Comparison of ENCODE assay signal across 14 mouse cellular contexts in genomic region chr8:70767503-70767902, GRCm38 (mm10). TPM values are rescaled to one million over a fixed set of nuclear protein-coding genes. Genes with fewer than 3 reads are reported as not detected.
DNase-seq lines count a peak whose midpoint lies in the region; ATAC-seq and TF ChIP-seq lines count a peak whose summit lies in the region.
"Had no signal": no experiment of that assay in that cellular context is flagged by ENCODE, and none has a peak within 500 bp of the region (broad histone marks: within the 10 kb centered on the region; RNA-seq: fewer than 3 reads in every experiment).

No protein-coding gene starts in this region.

- no peak overlapping the region for H3K4me2 ChIP-seq in kidney, embryonic 15.5 days
- no peak overlapping the region for H3K4me2 ChIP-seq in liver, embryonic 16.5 days (ENCODE audit: low read depth, low read length)

- no peaks in the 10 kb centered on the region for H3K9me3 ChIP-seq in kidney, embryonic 15.5 days (replicated peaks)
- no peaks in the 10 kb centered on the region for H3K9me3 ChIP-seq in E14TG2a.4 (ENCODE audit: low read length)
- no peaks in the 10 kb centered on the region for H3K9me3 ChIP-seq in liver, embryonic 16.5 days (replicated peaks; ENCODE audit: control insufficient read depth, low read length)
- H3K9me3 ChIP-seq: forebrain, embryonic 10.5 days; hindbrain, embryonic 10.5 days; limb, embryonic 13.5 days had no signal

- no peak overlapping the region for H3K4me3 ChIP-seq in kidney, embryonic 15.5 days (replicated peaks)
- 0 out of 2 replicates have a peak overlapping the region, but pooled peaks have one; percentile 44 for H3K4me3 ChIP-seq in E14TG2a.4 (replicated peaks; ENCODE audit: low read length)
- no peak overlapping the region for H3K4me3 ChIP-seq in liver, embryonic 16.5 days (ENCODE audit: low read depth, low read length)

- TF ChIP-seq CTCF in E14TG2a.4 (conservative IDR thresholded peaks at IDR 0.05; ENCODE audit: low read length) = no peak

- no peaks in the 10 kb centered on the region for H3K27me3 ChIP-seq in kidney, embryonic 15.5 days
- H3K27me3 ChIP-seq in E14TG2a.4 (ENCODE audit: insufficient read depth, low read length) = peaks cover 8% of the 10 kb centered on the region; the same call in 1 of the 2 replicates
- no peaks in the 10 kb centered on the region for H3K27me3 ChIP-seq in liver, embryonic 16.5 days (ENCODE audit: control insufficient read depth, insufficient read depth, low read depth, low read length)
- H3K27me3 ChIP-seq: limb, embryonic 13.5 days; Patski had no signal

- H3K4me1 ChIP-seq in kidney, embryonic 15.5 days = peaks cover 42% of the 10 kb centered on the region
- peaks cover 96% of the 10 kb centered on the region for H3K4me1 ChIP-seq in E14TG2a.4 (replicated peaks; ENCODE audit: low read depth, low read length)
- H3K4me1 ChIP-seq in liver, embryonic 16.5 days (ENCODE audit: control insufficient read depth, low read depth, low read length) = peaks cover 68% of the 10 kb centered on the region

- peaks cover 67% of the 10 kb centered on the region for H3K36me3 ChIP-seq in kidney, embryonic 15.5 days
- H3K36me3 ChIP-seq in E14TG2a.4 (ENCODE audit: insufficient read depth, low read length) = peaks cover 74% of the 10 kb centered on the region
- H3K36me3 ChIP-seq in liver, embryonic 16.5 days (ENCODE audit: control insufficient read depth, insufficient read depth) = peaks cover 8% of the 10 kb centered on the region; the same call in 1 of the 2 replicates

- no peak for ATAC-seq in kidney, embryonic 15.5 days (replicated peaks; ENCODE audit: low FRiP score)
- no peak for ATAC-seq in liver, embryonic 16.5 days (ENCODE audit: low read depth)
- ATAC-seq: Patski had no signal

- peak overlapping the region; percentile 14; the same call in 1 of the 2 replicates for H3K9ac ChIP-seq in kidney, embryonic 15.5 days
- no peak overlapping the region for H3K9ac ChIP-seq in liver, embryonic 16.5 days (ENCODE audit: low read depth, low read length)

- DNase-seq in cerebellum, adult 9-11 months = peak; percentile 50
- DNase-seq in cerebellum, postnatal 4 days (ENCODE audit: low spot score in 2 of 2) = no peak
- no peak for DNase-seq in kidney, postnatal 10 days
- no peak for DNase-seq in urinary bladder, postnatal 36 days (ENCODE audit: low spot score in 2 of 2)
- DNase-seq in left cerebral cortex, adult 9 months (ENCODE audit: low spot score in 2 of 2) = no peak
- DNase-seq: cerebellum, adult 8-10 months had no signal

- H3K27ac ChIP-seq in kidney, embryonic 15.5 days = peak overlapping the region; percentile 87; the same call in 1 of the 2 replicates
- peak overlapping the region; percentile 83; the same call in 1 of the 2 replicates for H3K27ac ChIP-seq in liver, embryonic 16.5 days (ENCODE audit: low read length)

- 71% methylated on average over 6 of the region's 6 CpGs for WGBS in kidney, embryonic 15.5 days
- WGBS in liver, embryonic 16.5 days (ENCODE audit: insufficient replicate concordance) = 68% methylated on average over 6 of the region's 6 CpGs

RNA-seq across cellular contexts. Expression of gene Mpv17l2, which starts 6.8 kb away (rescaled TPM):
- 46.1 and 48.1 TPM in 2 replicates for polyA plus RNA-seq in kidney, embryonic 15.5 days (2015; fragmentation: Nextera tagmentation; extraction: Ambion mirVana)
- 31.4 and 32.1 TPM in 2 replicates for polyA plus RNA-seq in liver, embryonic 16.5 days (2015; fragmentation: Nextera tagmentation; extraction: Ambion mirVana)

RNA-seq across cellular contexts. Expression of gene Pik3r2, which starts 9.0 kb away (rescaled TPM):
- polyA plus RNA-seq in kidney, embryonic 15.5 days (2015; fragmentation: Nextera tagmentation; extraction: Ambion mirVana) = 58.0 and 66.9 TPM in 2 replicates
- 12.2 and 13.9 TPM in 2 replicates for polyA plus RNA-seq in liver, embryonic 16.5 days (2015; fragmentation: Nextera tagmentation; extraction: Ambion mirVana)

RNA-seq across cellular contexts. Expression of gene Rab3a, which starts 13.0 kb away (rescaled TPM):
- polyA plus RNA-seq in kidney, embryonic 15.5 days (2015; fragmentation: Nextera tagmentation; extraction: Ambion mirVana) = 15.5 and 18.6 TPM in 2 replicates
- polyA plus RNA-seq in liver, embryonic 16.5 days (2015; fragmentation: Nextera tagmentation; extraction: Ambion mirVana) = 2.2 and 3.4 TPM in 2 replicates

RNA-seq across cellular contexts. Expression of gene Mast3, which starts 37.4 kb away (rescaled TPM):
- 12.9 and 18.1 TPM in 2 replicates for polyA plus RNA-seq in kidney, embryonic 15.5 days (2015; fragmentation: Nextera tagmentation; extraction: Ambion mirVana)
- 7.5 and 9.0 TPM in 2 replicates for polyA plus RNA-seq in liver, embryonic 16.5 days (2015; fragmentation: Nextera tagmentation; extraction: Ambion mirVana)

RNA-seq across cellular contexts. Expression of gene Il12rb1, which starts 40.7 kb away (rescaled TPM):
- 0.09 and 0.12 TPM in 2 replicates for polyA plus RNA-seq in kidney, embryonic 15.5 days (2015; fragmentation: Nextera tagmentation; extraction: Ambion mirVana)
- polyA plus RNA-seq in liver, embryonic 16.5 days (2015; fragmentation: Nextera tagmentation; extraction: Ambion mirVana) = 0.06 and 0.35 TPM in 2 replicates
- polyA plus RNA-seq: heart, embryonic 11.5 days; hindbrain, embryonic 10.5 days had no signal
